Mouse (Mus musculus): ENCODE measurements around the gene Map4k5. TPM values are rescaled to one million over a fixed set of nuclear protein-coding genes. Genes with fewer than 3 reads are reported as not detected.

Map4k5 gene
- total RNA-seq, 2 experiments from 2014 or later, result 45.8 to 48.9 TPM

- no peak for DNase-seq (ENCODE audit: low spot score in 2 of 2)
Measured at GRCm38 (mm10) chr12:69845722-69846121, 47.3 kb downstream of the Map4k5 start.

DNA sequence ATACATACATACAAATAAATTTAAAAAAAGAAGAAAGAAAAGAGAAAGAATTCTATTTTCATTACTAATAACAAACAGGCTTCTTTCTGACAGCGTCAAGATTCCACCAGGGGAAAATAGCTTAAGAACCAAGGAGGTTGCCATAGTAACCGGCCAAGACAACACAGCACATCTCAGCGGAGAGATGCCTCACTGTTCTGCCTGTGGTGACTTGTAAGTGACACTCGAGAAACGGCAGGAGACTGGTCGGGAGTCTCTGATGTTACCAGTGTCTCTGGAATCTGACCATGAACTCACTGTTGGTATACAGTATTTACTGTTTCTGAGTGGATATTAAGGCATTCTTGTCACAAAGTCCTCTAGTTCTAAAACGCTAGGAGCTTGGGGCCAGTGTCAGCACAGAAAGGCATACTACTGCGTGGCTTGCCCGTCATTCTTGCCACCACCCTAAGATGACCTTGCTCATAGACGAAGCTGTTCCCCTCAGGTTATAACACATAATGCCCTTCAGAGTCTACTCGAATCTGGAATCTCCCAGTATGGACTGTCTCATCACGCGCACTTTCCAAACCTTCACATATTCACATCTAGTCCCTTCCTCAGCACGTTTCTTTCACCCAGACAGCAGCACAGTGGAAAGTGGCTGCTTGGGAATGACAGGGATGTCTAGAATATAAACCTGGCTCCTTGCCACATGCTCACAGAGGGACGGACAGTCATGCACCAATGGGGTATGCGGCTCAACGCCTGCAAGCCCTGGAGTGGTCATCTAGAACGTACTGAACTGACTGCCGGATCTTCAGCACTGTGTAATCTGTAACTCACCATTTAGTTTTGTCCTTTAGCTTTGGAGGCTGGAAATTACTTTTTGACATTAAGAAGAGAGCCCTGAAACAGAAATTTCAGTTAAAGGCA, 49.2 kb downstream of the Map4k5 start:
- DNase-seq (ENCODE audit: low spot score in 2 of 2), result peak in 1 of 2 experiments; percentile 62

- no peak for DNase-seq (ENCODE audit: low spot score in 2 of 2)
Measured at GRCm38 (mm10) chr12:69838376-69838775, 54.6 kb downstream of the Map4k5 start.

DNA sequence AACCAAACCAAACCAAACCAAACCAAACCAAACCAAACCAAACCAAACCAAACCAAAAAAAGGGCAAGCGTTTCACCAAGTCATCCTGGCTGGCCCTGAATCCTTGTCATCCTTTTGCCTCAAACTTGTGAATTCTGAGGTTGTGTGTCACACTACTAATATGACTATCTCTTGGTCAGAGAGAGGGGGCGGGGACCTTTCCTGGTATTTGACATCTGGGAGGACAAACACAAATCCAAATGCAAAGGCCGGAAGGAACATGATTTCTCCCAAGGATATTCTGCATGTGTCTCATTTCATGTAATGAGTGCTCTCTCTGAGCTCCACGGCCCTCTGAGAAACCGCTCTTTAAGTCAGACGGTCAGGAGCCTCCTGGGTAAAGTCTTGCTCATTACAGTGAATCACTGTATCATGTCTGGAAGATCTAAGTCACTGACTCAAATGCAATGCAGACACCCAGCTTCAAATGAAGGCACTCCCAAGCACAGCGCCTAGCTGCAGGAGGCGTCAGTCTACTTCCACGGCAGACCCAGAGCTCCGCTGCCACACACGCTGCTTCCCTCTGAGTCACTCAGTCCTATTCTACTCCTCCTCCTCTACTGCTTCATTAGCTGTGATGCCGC, 58.9 kb downstream of the Map4k5 start:
- peak; percentile 27 to 46 for DNase-seq (ENCODE audit: low spot score in 2 of 2)

DNA sequence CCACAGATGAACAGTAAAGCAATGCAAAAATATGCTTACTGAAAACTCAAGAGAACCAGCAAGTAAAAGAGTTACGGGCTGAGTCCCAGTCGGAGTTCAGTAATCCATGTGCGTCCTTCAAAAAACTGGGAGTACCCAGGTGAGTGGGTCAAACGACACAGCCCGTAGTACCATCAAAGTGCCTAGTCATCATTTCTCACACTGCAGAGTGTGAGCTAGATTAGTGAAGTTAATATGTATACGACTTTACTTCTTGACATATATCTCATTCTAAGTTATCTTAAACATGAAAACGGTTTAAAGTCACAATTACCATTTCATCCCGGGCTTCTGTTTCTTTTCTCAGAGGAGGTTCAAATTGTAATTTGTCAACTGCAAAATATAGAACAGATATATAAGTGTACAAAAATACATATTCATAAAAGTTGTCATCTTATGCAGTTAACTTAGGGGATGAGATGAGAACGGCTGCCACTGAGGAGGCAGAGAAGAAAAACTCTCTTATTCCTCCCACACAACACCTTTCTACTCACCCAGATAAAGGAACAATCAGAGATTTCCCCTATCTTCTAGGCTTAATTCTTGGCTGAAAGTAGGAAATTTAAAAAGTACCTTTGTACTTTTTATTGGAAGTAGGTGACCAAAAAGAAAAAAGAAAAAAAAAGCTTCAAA, 61.6 kb downstream of the Map4k5 start:
- no peak for DNase-seq (ENCODE audit: low spot score in 2 of 2)

DNA sequence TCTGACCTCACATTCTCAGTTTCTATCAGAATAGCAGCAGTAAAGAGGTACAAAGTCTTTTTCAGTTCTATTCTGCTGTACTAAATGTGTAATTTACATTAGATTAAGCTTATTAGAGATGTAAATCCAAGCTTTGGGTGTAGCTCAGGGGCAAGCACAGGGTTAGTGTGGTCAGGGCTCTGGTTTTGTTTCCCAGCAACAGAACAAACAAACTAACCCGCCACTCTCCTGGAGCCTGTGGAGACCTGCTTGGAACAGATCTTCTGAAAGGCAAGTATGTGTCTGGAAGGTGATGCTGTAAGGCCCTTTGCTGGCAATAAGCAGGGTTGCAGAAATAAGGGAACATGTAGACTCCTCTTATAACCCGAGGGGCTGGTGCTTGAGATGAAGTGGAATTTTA, 64.8 kb downstream of the Map4k5 start:
- no peak for DNase-seq (ENCODE audit: low spot score in 2 of 2)

DNA sequence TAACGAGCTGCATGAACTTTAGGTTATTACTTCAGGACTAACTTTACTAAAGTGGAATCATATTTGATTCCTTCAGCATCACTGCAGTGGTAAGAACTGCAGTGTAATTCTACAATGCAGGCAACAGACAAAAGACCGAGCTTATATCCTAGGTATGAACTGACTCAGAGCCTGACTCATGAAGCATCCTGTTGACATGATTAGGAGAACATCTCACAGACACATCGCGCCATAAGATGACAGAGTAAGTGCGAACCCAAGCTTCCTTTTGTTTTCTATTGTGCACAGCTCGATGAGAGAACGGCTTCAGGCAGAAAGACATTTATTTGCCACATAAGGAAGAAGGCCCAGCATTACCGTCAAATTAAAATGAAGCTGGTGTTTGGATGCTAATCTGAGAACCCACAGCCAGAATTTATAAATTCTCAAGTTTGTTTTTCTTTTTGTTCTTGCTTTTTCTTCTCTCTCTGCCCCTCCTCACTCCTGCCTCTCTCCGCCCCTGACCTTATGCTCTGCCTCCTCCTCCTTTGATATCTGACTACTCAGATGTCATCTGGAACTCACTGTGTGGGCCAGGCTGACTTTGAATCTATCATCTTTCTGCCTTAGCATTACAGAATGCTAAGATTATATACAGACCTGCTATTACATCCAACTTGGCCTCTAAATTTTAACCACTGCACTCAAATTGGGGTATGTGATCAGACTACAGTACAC, 68.0 kb downstream of the Map4k5 start:
- DNase-seq (ENCODE audit: low spot score in 2 of 2), result no peak

DNA sequence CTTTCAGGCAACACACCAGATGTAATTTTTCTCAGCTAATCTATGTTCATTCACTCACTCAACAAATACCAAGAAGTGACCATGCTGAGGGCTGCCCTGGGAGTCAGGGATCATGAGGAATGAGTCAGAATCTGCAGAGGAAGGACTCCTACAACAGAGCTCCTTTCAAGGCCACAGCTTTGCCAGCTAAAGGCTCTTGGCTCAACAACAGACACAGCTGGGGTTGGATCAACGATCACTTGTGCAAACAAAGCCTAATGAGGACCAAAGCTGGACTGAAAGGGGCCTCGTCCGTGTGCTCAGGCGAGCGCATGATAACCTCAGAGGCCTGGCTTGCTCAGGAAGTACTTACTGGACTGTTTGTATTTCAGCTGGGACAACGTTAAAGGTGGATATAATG, 78.7 kb downstream of the Map4k5 start:
- DNase-seq (ENCODE audit: low spot score in 2 of 2), result no peak

DNA sequence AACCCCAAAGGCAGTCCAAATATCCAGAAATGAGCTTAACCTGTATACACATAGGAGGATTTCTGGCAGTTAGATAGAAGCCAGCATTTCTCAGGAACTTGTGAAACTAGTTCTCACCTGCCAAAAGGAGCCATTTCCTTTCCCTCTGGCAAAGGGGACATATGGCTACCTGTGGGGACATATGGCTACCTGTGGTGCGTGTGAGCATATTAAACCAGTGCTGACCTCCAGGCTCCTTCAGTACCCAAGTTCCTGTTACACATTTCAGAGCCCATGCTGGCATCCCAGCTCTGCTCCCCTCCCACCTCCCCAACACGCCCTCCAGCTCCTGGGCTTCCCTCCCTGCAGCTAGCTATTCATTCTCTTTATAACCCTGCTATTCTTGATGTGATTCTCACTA, 79.4 kb downstream of the Map4k5 start:
- DNase-seq (ENCODE audit: low spot score in 2 of 2), result no peak

DNA sequence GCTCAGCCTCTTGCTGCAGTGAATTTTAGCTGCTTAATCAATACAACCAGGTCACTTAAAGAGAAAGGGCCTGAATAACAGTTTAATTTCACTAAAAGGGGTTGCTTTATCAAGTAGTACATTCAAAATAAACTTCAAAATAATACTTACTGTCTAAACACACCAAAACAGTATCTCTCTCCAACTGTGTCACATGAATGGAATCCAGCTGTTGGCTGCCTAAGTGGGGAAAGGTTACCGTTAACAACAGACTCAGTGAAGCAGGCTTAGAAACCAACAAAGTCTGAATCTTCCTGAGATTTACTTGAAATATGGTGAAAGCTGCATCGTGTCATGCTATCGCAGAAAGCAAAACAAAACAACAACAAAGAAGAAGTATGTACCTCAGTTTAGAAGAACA, 80.0 kb downstream of the Map4k5 start:
- no peak for DNase-seq (ENCODE audit: low spot score in 2 of 2)

GRCm38 (mm10) chr12:69811976-69812375, 81.0 kb downstream of the Map4k5 start:
- DNase-seq (ENCODE audit: low spot score in 2 of 2), result no peak

GRCm38 (mm10) chr12:69809439-69809838, 83.6 kb downstream of the Map4k5 start:
- no peak for DNase-seq (ENCODE audit: low spot score in 2 of 2)

- DNase-seq (ENCODE audit: low spot score in 2 of 2), result no peak
Measured at GRCm38 (mm10) chr12:69807399-69807985, 85.5 kb downstream of the Map4k5 start.

- no peak for DNase-seq (ENCODE audit: low spot score in 2 of 2)
Measured at GRCm38 (mm10) chr12:69805148-69805547, 87.9 kb downstream of the Map4k5 start.

DNA sequence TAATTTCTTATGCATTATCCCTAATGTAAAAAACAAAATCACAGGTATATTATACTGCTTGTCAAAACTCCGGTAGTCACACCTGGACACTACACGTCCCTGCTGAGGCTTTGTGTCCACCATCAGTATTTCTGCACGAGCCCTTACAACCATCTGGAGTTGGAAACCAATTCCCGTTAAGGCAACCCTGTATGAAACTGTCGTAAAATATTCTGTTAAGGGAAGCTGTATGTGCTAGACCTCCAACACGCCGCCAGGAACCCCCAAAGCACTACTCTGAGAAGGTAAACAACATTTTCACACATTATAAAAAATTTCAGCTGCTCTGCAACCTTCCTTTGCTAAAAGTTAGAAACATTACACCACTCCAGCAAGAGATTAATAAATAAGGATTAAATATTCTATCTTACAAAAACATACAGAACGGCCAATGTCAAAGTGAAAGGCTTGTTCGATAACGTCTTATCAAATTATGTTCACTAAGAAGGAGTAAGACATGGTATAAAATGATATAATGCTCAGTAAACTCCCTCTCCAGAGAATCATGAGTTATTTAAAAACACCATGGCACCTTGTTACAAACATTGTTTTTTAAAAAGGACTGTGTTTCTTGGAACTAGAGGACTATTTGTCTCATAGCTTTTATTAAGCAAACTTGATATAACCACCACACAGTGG, 88.5 kb downstream of the Map4k5 start:
- DNase-seq (ENCODE audit: low spot score in 2 of 2), result no peak

DNA sequence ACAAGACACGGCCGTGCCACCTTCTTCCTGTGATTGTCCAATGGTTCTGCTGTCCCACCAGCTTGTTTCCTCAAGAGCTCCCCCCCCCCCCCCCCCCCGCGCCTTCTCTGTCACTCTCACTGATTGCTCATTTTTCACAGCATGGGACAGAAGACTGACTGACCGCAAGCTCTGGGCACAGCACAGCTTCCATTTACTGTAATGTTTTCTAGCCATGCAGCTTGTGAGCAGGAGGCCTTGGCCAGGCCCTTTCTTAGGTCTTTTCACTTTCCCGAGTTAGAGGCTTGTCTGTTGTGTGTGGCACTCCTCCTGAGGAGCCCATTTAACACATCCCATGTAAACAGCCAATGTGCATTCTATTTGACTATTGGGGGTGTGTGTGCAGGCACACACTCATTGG, 89.8 kb downstream of the Map4k5 start:
- DNase-seq (ENCODE audit: low spot score in 2 of 2), result no peak

DNA sequence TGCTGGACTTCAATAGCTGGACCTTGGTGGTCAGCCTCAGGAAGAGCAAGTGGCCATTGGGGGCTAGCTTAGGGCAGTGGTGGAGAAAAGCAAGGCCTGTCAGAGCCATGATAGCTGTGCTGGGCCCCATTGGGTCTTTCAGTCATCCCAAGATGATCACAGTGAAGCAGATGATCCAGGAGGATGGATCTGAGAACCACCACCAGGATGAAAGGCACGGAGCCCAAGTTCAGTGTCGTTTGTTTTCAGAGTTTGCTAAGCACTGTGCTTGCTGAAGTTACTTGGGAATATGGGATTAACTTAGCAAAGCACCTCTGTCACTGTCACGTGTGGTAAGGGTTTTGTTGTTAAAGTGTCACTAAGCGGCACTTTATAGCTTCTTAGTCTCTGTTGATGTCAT, 92.4 kb downstream of the Map4k5 start:
- DNase-seq (ENCODE audit: low spot score in 2 of 2), result no peak

- no peak for DNase-seq (ENCODE audit: low spot score in 2 of 2)
Measured at GRCm38 (mm10) chr12:69796311-69796710, 96.7 kb downstream of the Map4k5 start.

GRCm38 (mm10) chr12:69790530-69791505, 102.2 kb downstream of the Map4k5 start, which contains the start of gene Cdkl1:
Gene Cdkl1 (minus strand): TSS chr12:69791267.
- peak; percentile 65 to 71 for DNase-seq (ENCODE audit: low spot score in 2 of 2)

All from layer of hippocampus, adult 18-20 months (tissue).